Mouse (Mus musculus): Measurements from ENCODE around the gene Lrrc75b.

The Lrrc75b gene

GRCm38 (mm10) chr10:75501641-75502040 is 58.5 kb downstream of the Lrrc75b start:
- DNase-seq (ENCODE audit: low read depth, low spot score), result no peak

- no peak for DNase-seq (ENCODE audit: low read depth, low spot score)
Measured at GRCm38 (mm10) chr10:75500345-75500744, 59.8 kb downstream of the Lrrc75b start.
